ENCODE assay signal across 10 mouse cellular contexts in genomic region chr16:4876033-4876680, GRCm38 (mm10). TPM values are rescaled to one million over a fixed set of nuclear protein-coding genes. Genes with fewer than 3 reads are reported as not detected.
DNase-seq lines count a peak whose midpoint lies in the region; ATAC-seq and TF ChIP-seq lines count a peak whose summit lies in the region.
"Had no signal": no experiment of that assay in that cellular context is flagged by ENCODE, and none has a peak within 500 bp of the region (broad histone marks: within the 10 kb centered on the region; RNA-seq: fewer than 3 reads in every experiment).

No protein-coding gene starts in this region.

- peak overlapping the region; percentile 100 for H3K27ac ChIP-seq in gastrocnemius, adult 2 months
- 0 out of 2 replicates have a peak overlapping the region, but pooled peaks have one; percentile 4 for H3K27ac ChIP-seq in stomach, postnatal 0 days (replicated peaks)

- no peaks in the 10 kb centered on the region for H3K27me3 ChIP-seq in G1E (ENCODE audit: insufficient read depth, low read length)
- no peaks in the 10 kb centered on the region for H3K27me3 ChIP-seq in stomach, postnatal 0 days (ENCODE audit: control insufficient read depth, insufficient read depth, low read length)
- H3K27me3 ChIP-seq: CH12.LX had no signal

- peak overlapping the region; percentile 17; the same call in 1 of the 2 replicates for H3K4me3 ChIP-seq in gastrocnemius, adult 2 months
- peak overlapping the region; percentile 69; the same call in 1 of the 2 replicates for H3K4me3 ChIP-seq in G1E (ENCODE audit: low read depth, low read length)
- H3K4me3 ChIP-seq in lung, adult 2 months (replicated peaks; ENCODE audit: extremely low read depth, low read depth, low read length), result no peak overlapping the region
- H3K4me3 ChIP-seq in stomach, postnatal 0 days (ENCODE audit: low read depth, low read length), result no peak overlapping the region

- DNase-seq in gastrocnemius, adult 2 months, result peak; percentile 74
- DNase-seq in gastrocnemius, adult 18-20 months (ENCODE audit: low spot score), result no peak
- DNase-seq in G1E (ENCODE audit: low spot score), result no peak
- peak; percentile 65 to 81 for DNase-seq in cerebellum, postnatal 14 days
- peak; percentile 80 to 87 for DNase-seq in kidney, postnatal 4 days
- peak; percentile 72 for DNase-seq in lung, adult 2 months
- peak; percentile 67 for DNase-seq in stomach, postnatal 0 days (ENCODE audit: low spot score)
- DNase-seq in thymus, postnatal 36 days, result no peak

- 54% methylated on average over 8 of the region's 8 CpGs for WGBS in lung, adult 2 months
- WGBS in stomach, postnatal 0 days, result 61% methylated on average over 8 of the region's 8 CpGs

- TF ChIP-seq POLR2A in lung, adult 2 months (IDR thresholded peaks at IDR 0.05; ENCODE audit: borderline replicate concordance, extremely low read depth, low read depth, low read length), result no peak

- H3K9me3 ChIP-seq in G1E (replicated peaks), result no peaks in the 10 kb centered on the region
- no peaks in the 10 kb centered on the region for H3K9me3 ChIP-seq in stomach, postnatal 0 days (ENCODE audit: control insufficient read depth, low read length)

- ATAC-seq in G1E (ENCODE audit: extremely low read depth, insufficient number of reproducible peaks, low FRiP score, poor library complexity, severe bottlenecking), result no peak
- ATAC-seq in stomach, postnatal 0 days (ENCODE audit: low FRiP score, low TSS enrichment), result no peak

- no peak for TF ChIP-seq EP300 in stomach, postnatal 0 days (optimal IDR thresholded peaks at IDR 0.05)

- H3K4me1 ChIP-seq in G1E (ENCODE audit: insufficient read depth, low read depth, low read length), result peaks cover 84% of the 10 kb centered on the region
- peaks cover 26% of the 10 kb centered on the region for H3K4me1 ChIP-seq in lung, adult 2 months (ENCODE audit: control insufficient read depth, insufficient read depth, low read length)
- peaks cover 7% of the 10 kb centered on the region for H3K4me1 ChIP-seq in stomach, postnatal 0 days (replicated peaks; ENCODE audit: control insufficient read depth, insufficient read depth)

- TF ChIP-seq CTCF in gastrocnemius, adult 2 months (IDR thresholded peaks at IDR 0.05), result no peak
- no peak for TF ChIP-seq CTCF in G1E (IDR thresholded peaks at IDR 0.05; ENCODE audit: low read depth, low read length)
- no peak for TF ChIP-seq CTCF in lung, adult 2 months (IDR thresholded peaks at IDR 0.05; ENCODE audit: insufficient read depth, low read length)
- TF ChIP-seq CTCF in stomach, postnatal 0 days (IDR thresholded peaks at IDR 0.05; ENCODE audit: low read depth), result no peak

- H3K9ac ChIP-seq in stomach, postnatal 0 days (ENCODE audit: low read length), result no peak overlapping the region

- intact Hi-C loops in gastrocnemius, adult 2 months (cut with DNase I), result no loop called here

- no peak overlapping the region for H3K4me2 ChIP-seq in stomach, postnatal 0 days (replicated peaks; ENCODE audit: low read depth)

- H3K36me3 ChIP-seq in G1E (replicated peaks), result peaks cover 66% of the 10 kb centered on the region
- H3K36me3 ChIP-seq in stomach, postnatal 0 days (ENCODE audit: control insufficient read depth, insufficient read depth, low read length), result peaks cover 2% of the 10 kb centered on the region; the same call in 1 of the 2 replicates

RNA-seq across cellular contexts. Expression of gene Ubald1, which starts 4.0 kb away (rescaled TPM):
- 10 to 100 TPM; 30.3 to 44.8 TPM for total RNA-seq in gastrocnemius, adult 2 months (2021)
- total RNA-seq in gastrocnemius, adult 18-20 months (2021), result 10 to 100 TPM; 35.4 to 37.6 TPM
- total RNA-seq in G1E (2014; fragmentation: Nextera tagmentation) (58.9 and 70.4 TPM in 2 replicates), G1E (2017) (6.9 and 7.2 TPM in 2 replicates)
- 189 and 228 TPM in 2 replicates for polyA plus RNA-seq in G1E (2012)
- polyA plus RNA-seq in lung, adult 2 months (2012; rRNA removed), result 62.1 and 69.5 TPM in 2 replicates
- polyA plus RNA-seq in stomach, postnatal 0 days (2015; fragmentation: Nextera tagmentation; extraction: Ambion mirVana), result 32.1 and 40.0 TPM in 2 replicates

RNA-seq across cellular contexts. Expression of gene Mgrn1, which starts 9.9 kb away (rescaled TPM):
- 10 to 100 TPM; 53.5 to 66.1 TPM for total RNA-seq in gastrocnemius, adult 2 months (2021)
- 10 to 100 TPM; 54.2 to 62.4 TPM for total RNA-seq in gastrocnemius, adult 18-20 months (2021)
- 30.4 and 32.1 TPM in 2 replicates for total RNA-seq in G1E (2014; fragmentation: Nextera tagmentation)
- total RNA-seq in G1E (2017), result 16.1 and 18.6 TPM in 2 replicates
- polyA plus RNA-seq in G1E (2012), result 19.3 and 22.5 TPM in 2 replicates
- 124 and 140 TPM in 2 replicates for polyA plus RNA-seq in lung, adult 2 months (2012; rRNA removed)
- 43.0 and 44.0 TPM in 2 replicates for polyA plus RNA-seq in stomach, postnatal 0 days (2015; fragmentation: Nextera tagmentation; extraction: Ambion mirVana)

RNA-seq across cellular contexts. Expression of gene 4930562C15Rik, which starts 40.9 kb away (rescaled TPM):
- total RNA-seq in gastrocnemius, adult 2 months (2021), result not detected
- not detected for total RNA-seq in gastrocnemius, adult 18-20 months (2021)
- total RNA-seq in G1E (2014; fragmentation: Nextera tagmentation), result not detected in 2 replicates
- 0.06 and 0.16 TPM in 2 replicates for total RNA-seq in G1E (2017)
- polyA plus RNA-seq in G1E (2012), result not detected in 2 replicates
- 4.9 and 5.2 TPM in 2 replicates for polyA plus RNA-seq in lung, adult 2 months (2012; rRNA removed)
- polyA plus RNA-seq in stomach, postnatal 0 days (2015; fragmentation: Nextera tagmentation; extraction: Ambion mirVana), result 0.23 and 0.32 TPM in 2 replicates
- polyA plus RNA-seq: small intestine, adult 2 months had no signal

Comparison
In these comparisons a context has a peak if more than half of its experiments do, and no peak if none do; other contexts are left out.
1. DNase-seq: peak in gastrocnemius, adult 2 months (single experiment), cerebellum, postnatal 14 days (2 of 2), kidney, postnatal 4 days (2 of 2), lung, adult 2 months (single experiment) and stomach, postnatal 0 days (single experiment); none in gastrocnemius, adult 18-20 months (single experiment), G1E (single experiment) and thymus, postnatal 36 days (0 of 2).
2. H3K4me3 ChIP-seq: peak in gastrocnemius, adult 2 months (single experiment) and G1E (single experiment); none in lung, adult 2 months (single experiment) and stomach, postnatal 0 days (single experiment).